Mouse (Mus musculus): Measurements from ENCODE around the gene Smg5. TPM values are rescaled to one million over a fixed set of nuclear protein-coding genes. Genes with fewer than 3 reads are reported as not detected.

Smg5 gene
- polyA plus RNA-seq, 1 experiment = 39.8 TPM

- no peaks in the 10 kb centered on the region for H3K27me3 ChIP-seq (replicated peaks)
- no peaks in the 10 kb centered on the region for H3K9me3 ChIP-seq
- H3K36me3 ChIP-seq (replicated peaks; ENCODE audit: low read length) = peaks cover 70% of the 10 kb centered on the region
- TF ChIP-seq GATA1 (IDR thresholded peaks at IDR 0.05; ENCODE audit: borderline replicate concordance, low read length) (no peak), FLI1 (IDR thresholded peaks at IDR 0.05; ENCODE audit: low read length) (no peak)
- peaks cover 29% of the 10 kb centered on the region for H3K4me1 ChIP-seq
- peak within 1 kb of the TSS; percentile 97 for H3K4me3 ChIP-seq (replicated peaks)
These were observed 11.1 kb upstream of the Smg5 start, which contains the start of gene Glmp for GRCm38 (mm10) chr3:88324951-88325405. Glmp (plus strand) TSS chr3:88325023.

- peaks cover 62% of the 10 kb centered on the region for H3K36me3 ChIP-seq (replicated peaks; ENCODE audit: low read length)
- H3K27me3 ChIP-seq (replicated peaks) = no peaks in the 10 kb centered on the region
- H3K9me3 ChIP-seq = no peaks in the 10 kb centered on the region
- TF ChIP-seq GATA1 (IDR thresholded peaks at IDR 0.05; ENCODE audit: borderline replicate concordance, low read length) (no peak), FLI1 (IDR thresholded peaks at IDR 0.05; ENCODE audit: low read length) (no peak)
- H3K4me3 ChIP-seq (replicated peaks) = no peak overlapping the region
- peaks cover 35% of the 10 kb centered on the region for H3K4me1 ChIP-seq
These were observed 7.1 kb upstream of the Smg5 start for GRCm38 (mm10) chr3:88328956-88329355.

- no peaks in the 10 kb centered on the region for H3K27me3 ChIP-seq (replicated peaks)
- no peaks in the 10 kb centered on the region for H3K9me3 ChIP-seq
- no peak overlapping the region for H3K4me3 ChIP-seq (replicated peaks)
- H3K36me3 ChIP-seq (replicated peaks; ENCODE audit: low read length) = peaks cover 58% of the 10 kb centered on the region
- peaks cover 35% of the 10 kb centered on the region for H3K4me1 ChIP-seq
- TF ChIP-seq FLI1 (IDR thresholded peaks at IDR 0.05; ENCODE audit: low read length) = no peak
- no peak for TF ChIP-seq GATA1 (IDR thresholded peaks at IDR 0.05; ENCODE audit: borderline replicate concordance, low read length)
These were observed 4.8 kb upstream of the Smg5 start for GRCm38 (mm10) chr3:88331282-88331681.

GRCm38 (mm10) chr3:88334029-88334658 lies 1.9 kb upstream of the Smg5 start:
- no peaks in the 10 kb centered on the region for H3K27me3 ChIP-seq (replicated peaks)
- H3K4me3 ChIP-seq (replicated peaks) = no peak overlapping the region
- H3K9me3 ChIP-seq = no peaks in the 10 kb centered on the region
- peaks cover 37% of the 10 kb centered on the region for H3K36me3 ChIP-seq (replicated peaks; ENCODE audit: low read length)
- H3K4me1 ChIP-seq = peaks cover 41% of the 10 kb centered on the region
- TF ChIP-seq GATA1 (IDR thresholded peaks at IDR 0.05; ENCODE audit: borderline replicate concordance, low read length) (no peak), FLI1 (IDR thresholded peaks at IDR 0.05; ENCODE audit: low read length) (no peak)

GRCm38 (mm10) chr3:88334902-88335435 lies 1.1 kb upstream of the Smg5 start:
- TF ChIP-seq GATA1 (IDR thresholded peaks at IDR 0.05; ENCODE audit: borderline replicate concordance, low read length) = no peak
- no peak for TF ChIP-seq FLI1 (IDR thresholded peaks at IDR 0.05; ENCODE audit: low read length)
- Histone ChIP-seq H3K36me3 (replicated peaks; ENCODE audit: low read length) (peaks cover 31% of the 10 kb centered on the region), H3K4me3 (replicated peaks) (peak overlapping the region; percentile 92), H3K9me3 (no peaks in the 10 kb centered on the region), H3K27me3 (replicated peaks) (no peaks in the 10 kb centered on the region), H3K4me1 (peaks cover 46% of the 10 kb centered on the region)

- H3K36me3 ChIP-seq (replicated peaks; ENCODE audit: low read length) = peaks cover 28% of the 10 kb centered on the region
- peaks cover 48% of the 10 kb centered on the region for H3K4me1 ChIP-seq
- peak overlapping the region; percentile 92 for H3K4me3 ChIP-seq (replicated peaks)
- no peaks in the 10 kb centered on the region for H3K9me3 ChIP-seq
- H3K27me3 ChIP-seq (replicated peaks) = no peaks in the 10 kb centered on the region
- TF ChIP-seq FLI1 (IDR thresholded peaks at IDR 0.05; ENCODE audit: low read length) (no peak), GATA1 (IDR thresholded peaks at IDR 0.05; ENCODE audit: borderline replicate concordance, low read length) (no peak)
These were observed 515 bp upstream of the Smg5 start for GRCm38 (mm10) chr3:88335436-88336053.

- Histone ChIP-seq H3K4me3 (replicated peaks) (peak overlapping the region; percentile 92), H3K4me1 (peaks cover 66% of the 10 kb centered on the region), H3K9me3 (no peaks in the 10 kb centered on the region), H3K27me3 (replicated peaks) (no peaks in the 10 kb centered on the region), H3K36me3 (replicated peaks; ENCODE audit: low read length) (peaks cover 40% of the 10 kb centered on the region)
- no peak for TF ChIP-seq GATA1 (IDR thresholded peaks at IDR 0.05; ENCODE audit: borderline replicate concordance, low read length)
- TF ChIP-seq FLI1 (IDR thresholded peaks at IDR 0.05; ENCODE audit: low read length) = no peak
These were observed 1.4 kb downstream of the Smg5 start for GRCm38 (mm10) chr3:88337367-88338020.

GRCm38 (mm10) chr3:88338316-88338715 lies 2.3 kb downstream of the Smg5 start:
- peak overlapping the region; percentile 33 for H3K4me3 ChIP-seq (replicated peaks)
- TF ChIP-seq GATA1 (IDR thresholded peaks at IDR 0.05; ENCODE audit: borderline replicate concordance, low read length) (no peak), FLI1 (IDR thresholded peaks at IDR 0.05; ENCODE audit: low read length) (no peak)
- H3K9me3 ChIP-seq = no peaks in the 10 kb centered on the region
- peaks cover 72% of the 10 kb centered on the region for H3K4me1 ChIP-seq
- peaks cover 40% of the 10 kb centered on the region for H3K36me3 ChIP-seq (replicated peaks; ENCODE audit: low read length)
- no peaks in the 10 kb centered on the region for H3K27me3 ChIP-seq (replicated peaks)

GRCm38 (mm10) chr3:88339006-88339405 lies 2.9 kb downstream of the Smg5 start:
- peaks cover 46% of the 10 kb centered on the region for H3K36me3 ChIP-seq (replicated peaks; ENCODE audit: low read length)
- peak overlapping the region; percentile 16 for H3K4me3 ChIP-seq (replicated peaks)
- H3K4me1 ChIP-seq = peaks cover 66% of the 10 kb centered on the region
- H3K9me3 ChIP-seq = no peaks in the 10 kb centered on the region
- no peak for TF ChIP-seq FLI1 (IDR thresholded peaks at IDR 0.05; ENCODE audit: low read length)
- TF ChIP-seq GATA1 (IDR thresholded peaks at IDR 0.05; ENCODE audit: borderline replicate concordance, low read length) = no peak
- H3K27me3 ChIP-seq (replicated peaks) = no peaks in the 10 kb centered on the region

All from megakaryocyte, embryonic 14.5 days (primary cell).